Mouse (Mus musculus): ENCODE measurements around the gene Pip4p1.

Gene Pip4p1

GRCm38 (mm10) chr14:50892541-50893459 is 37.9 kb downstream of the Pip4p1 start:
- peak; percentile 52 for DNase-seq

GRCm38 (mm10) chr14:50892091-50892490 is 38.6 kb downstream of the Pip4p1 start:
- no peak for DNase-seq

DNA sequence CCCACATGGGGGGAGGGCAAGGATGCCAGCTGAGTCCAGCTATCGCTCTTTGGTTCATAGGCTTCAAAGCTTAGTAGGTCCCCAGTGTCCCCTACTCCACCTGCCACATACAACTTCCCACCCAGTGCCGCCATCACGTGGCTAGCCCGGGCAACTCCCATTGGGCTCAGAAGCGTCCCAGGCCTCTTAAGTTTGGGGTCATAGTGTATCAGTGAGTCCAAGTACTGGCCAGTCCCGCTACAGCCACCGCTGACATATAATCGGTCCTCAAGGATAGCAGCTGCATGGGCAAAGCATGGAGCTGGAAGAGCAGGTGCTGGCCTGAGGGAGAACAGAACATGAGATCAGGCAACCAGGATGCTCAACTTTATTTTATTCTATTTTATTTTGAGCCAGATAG is 39.0 kb downstream of the Pip4p1 start:
- DNase-seq = peak; percentile 20

GRCm38 (mm10) chr14:50876236-50876950 is 54.3 kb downstream of the Pip4p1 start:
- no peak for DNase-seq

All from cerebellum, adult 9-10 months (tissue).